Mouse (Mus musculus) midbrain, embryonic 14.5 days (tissue): ENCODE measurements around the gene Isg20. TPM values are rescaled to one million over a fixed set of nuclear protein-coding genes. Genes with fewer than 3 reads are reported as not detected.
A peak's percentile ranks its signal among the peaks of the same experiment; 100 is the strongest.

Experiments
- ATAC-seq: fragments of 200-750 bp; cut with Nextera tagmentation; 2 replicates; pipeline ENCODE4 v1.8.0; 2017; ENCODE audit warnings: moderate number of reproducible peaks, moderate library complexity; ENCODE audit not compliant: low FRiP score, low TSS enrichment
- DNase-seq: peaks from one replicate; pipeline ENCODE4 v3.0.0-alpha.2; 2015
- H3K27ac ChIP-seq: fragments of 300-500 bp; sonication (generic); replicated peaks from 2 replicates; pipeline ENCODE4 v1.5.1; 2014; ENCODE audit warnings: mild to moderate bottlenecking, low read depth, low read length, moderate library complexity
- H3K27me3 ChIP-seq: fragments of 300-500 bp; sonication (generic); 2 replicates; pipeline ENCODE4 v1.6.1; 2014; ENCODE audit warnings: low read length, control low read depth, mixed read lengths; ENCODE audit not compliant: control insufficient read depth, insufficient read depth
- H3K36me3 ChIP-seq: fragments of 300-500 bp; sonication (generic); 2 replicates; pipeline ENCODE4 v1.6.1; 2014; ENCODE audit warnings: low read length, control low read depth; ENCODE audit not compliant: control insufficient read depth, insufficient read depth
- H3K4me1 ChIP-seq: fragments of 300-500 bp; sonication (generic); 2 replicates; pipeline ENCODE4 v1.6.1; 2014; ENCODE audit warnings: mild to moderate bottlenecking, antibody characterized with exemption, low read length, control low read depth; ENCODE audit not compliant: control insufficient read depth, insufficient read depth
- H3K4me2 ChIP-seq: fragments of 300-500 bp; sonication (generic); 2 replicates; pipeline ENCODE4 v1.6.1; 2014; ENCODE audit warnings: mild to moderate bottlenecking, low read length, moderate library complexity
- H3K4me3 ChIP-seq: fragments of 300-500 bp; sonication (generic); replicated peaks from 2 replicates; pipeline ENCODE4 v1.5.1; 2014; ENCODE audit warnings: low read depth, low read length
- H3K9ac ChIP-seq: fragments of 300-500 bp; sonication (generic); replicated peaks from 2 replicates; pipeline ENCODE4 v1.6.1; 2014; ENCODE audit warnings: mild to moderate bottlenecking, low read length, moderate library complexity
- H3K9me3 ChIP-seq: fragments of 300-500 bp; sonication (generic); 2 replicates; pipeline ENCODE4 v1.6.1; 2016; ENCODE audit warnings: low read length, control low read depth, mixed read lengths; ENCODE audit not compliant: control insufficient read depth
- WGBS: fragments of 180-500 bp; shearing (Covaris S2); extraction: QIAGEN DNeasy Blood & Tissue Kit; methylation state at CpG from one replicate; pipeline ENCODE4 v1.1.7; 2014; 5-methylcytosine and 5-hydroxymethylcytosine counted together
- polyA plus RNA-seq: library from polyadenylated mRNA; unstranded; fragments of >200 nt; fragmentation: Nextera tagmentation; extraction: Ambion mirVana; gene quantifications from 2 replicates; pipeline ENCODE4 v1.2.1, GENCODE M21; 2014

Isg20 gene
- polyA plus RNA-seq, 1 experiment from 2014 or later = 2.5 TPM

DNA sequence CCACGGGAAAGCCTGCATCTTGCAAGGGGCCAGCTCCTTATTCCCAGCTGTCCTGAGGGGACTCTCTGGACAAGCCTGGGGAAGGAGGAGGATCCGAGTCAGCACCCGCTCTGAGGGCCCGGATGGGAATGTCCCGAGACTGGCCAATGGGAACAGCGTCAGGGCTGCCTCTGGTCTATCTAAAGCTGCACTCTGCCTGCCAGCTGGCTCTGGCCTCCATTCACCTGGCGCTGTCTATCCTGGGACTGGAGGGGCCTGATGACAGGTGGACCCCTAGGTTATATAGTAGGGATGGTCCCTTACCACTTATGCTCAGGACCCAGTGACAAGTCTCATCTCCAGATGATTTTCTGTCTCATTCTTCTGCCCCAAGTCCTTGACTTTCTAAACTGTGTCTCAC lies 11.6 kb downstream of the Isg20 start:
- H3K4me1 ChIP-seq = no peaks in the 10 kb centered on the region
- no peak overlapping the region; the same call in 1 of the 2 replicates for H3K9ac ChIP-seq
- no peak overlapping the region for H3K4me3 ChIP-seq
- 58% methylated on average over 7 of the region's 7 CpGs for WGBS
- no peaks in the 10 kb centered on the region for H3K9me3 ChIP-seq
- no peak for DNase-seq
- no peak for ATAC-seq
- no peak overlapping the region for H3K4me2 ChIP-seq
- no peak overlapping the region for H3K27ac ChIP-seq
- H3K27me3 ChIP-seq = no peaks in the 10 kb centered on the region
- no peaks in the 10 kb centered on the region for H3K36me3 ChIP-seq

DNA sequence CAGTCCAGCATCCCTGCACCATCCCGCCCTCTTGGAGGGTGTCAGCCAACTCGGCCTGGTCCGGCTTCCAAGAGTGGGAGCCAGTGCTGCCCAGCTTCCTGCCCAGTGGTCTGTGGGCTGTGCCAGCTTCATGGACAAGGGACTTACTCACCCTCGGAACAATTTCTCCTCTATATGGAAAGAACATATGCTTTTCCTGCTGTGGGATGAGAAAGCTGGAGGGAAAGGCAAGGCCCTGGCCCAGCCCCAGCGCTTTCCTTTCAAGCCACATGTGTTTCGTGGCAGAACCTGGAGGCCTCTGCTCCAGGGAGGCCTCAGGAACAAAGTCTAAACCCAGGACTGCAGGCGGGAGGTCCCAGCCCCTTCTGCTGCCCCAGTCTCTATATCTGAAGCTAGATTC lies 12.5 kb downstream of the Isg20 start:
- WGBS = 83% methylated on average over 7 of the region's 7 CpGs
- no peak overlapping the region for H3K4me2 ChIP-seq

DNA sequence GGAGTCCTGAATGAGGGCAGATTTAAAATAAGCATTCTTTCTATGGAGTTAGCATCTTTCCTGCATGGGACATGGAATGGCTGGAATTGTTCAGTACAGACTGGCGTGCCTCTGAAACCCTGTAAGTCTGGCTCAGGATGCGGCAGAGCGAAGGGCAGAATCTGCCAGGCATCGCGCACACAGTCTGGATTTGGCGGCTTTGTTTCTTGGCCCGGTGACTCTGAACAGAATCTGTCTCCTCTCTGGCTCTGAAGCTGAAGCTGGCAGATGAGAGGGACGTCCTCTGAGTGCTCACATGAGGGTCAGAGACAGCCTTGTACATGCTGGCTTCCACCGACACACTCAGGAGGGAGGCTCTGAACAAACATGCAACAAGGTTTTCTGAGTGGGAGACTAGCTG lies 12.9 kb downstream of the Isg20 start:
- Histone ChIP-seq H3K4me3 (no peak overlapping the region), H3K4me2 (no peak overlapping the region), H3K9ac (no peak overlapping the region), H3K4me1 (no peaks in the 10 kb centered on the region), H3K27ac (no peak overlapping the region), H3K27me3 (no peaks in the 10 kb centered on the region), H3K9me3 (no peaks in the 10 kb centered on the region), H3K36me3 (no peaks in the 10 kb centered on the region)
- 83% methylated on average over 9 of the region's 9 CpGs for WGBS
- no peak for DNase-seq
- ATAC-seq = no peak

More for the DNA sequence above, 12.5 kb downstream of the Isg20 start:
- DNase-seq (no peak), ATAC-seq (no peak)
- H3K9ac ChIP-seq = no peak overlapping the region
- H3K36me3 ChIP-seq = no peaks in the 10 kb centered on the region
- H3K27ac ChIP-seq = no peak overlapping the region
- no peak overlapping the region for H3K4me3 ChIP-seq
- H3K27me3 ChIP-seq = no peaks in the 10 kb centered on the region
- no peaks in the 10 kb centered on the region for H3K9me3 ChIP-seq
- H3K4me1 ChIP-seq = no peaks in the 10 kb centered on the region

DNA sequence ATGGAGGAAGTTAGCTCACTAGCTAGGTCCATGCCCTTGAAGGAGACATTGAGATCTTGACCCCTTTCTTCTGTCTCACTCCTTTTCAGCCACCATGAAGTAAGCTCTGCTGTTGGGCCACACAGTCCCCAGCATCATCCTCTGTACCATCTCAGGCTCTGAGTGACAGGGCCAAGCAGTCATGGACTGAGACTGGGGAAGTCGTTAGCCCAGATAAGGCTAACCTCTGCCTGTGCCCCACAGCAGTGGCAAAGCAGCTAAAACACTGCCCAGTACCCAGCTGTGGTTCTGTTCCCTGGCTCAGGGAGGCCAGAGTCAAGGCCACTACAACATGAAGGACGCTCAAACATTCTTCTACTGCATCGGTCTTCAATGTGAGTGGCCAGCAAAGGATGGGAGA lies 14.0 kb downstream of the Isg20 start:
- Histone ChIP-seq H3K36me3 (no peaks in the 10 kb centered on the region), H3K27me3 (no peaks in the 10 kb centered on the region), H3K9ac (no peak overlapping the region), H3K4me3 (no peak overlapping the region), H3K9me3 (no peaks in the 10 kb centered on the region), H3K27ac (no peak overlapping the region), H3K4me2 (no peak overlapping the region), H3K4me1 (no peaks in the 10 kb centered on the region)
- ATAC-seq (no peak), DNase-seq (no peak)
- 82% methylated on average over 3 of the region's 3 CpGs for WGBS

DNA sequence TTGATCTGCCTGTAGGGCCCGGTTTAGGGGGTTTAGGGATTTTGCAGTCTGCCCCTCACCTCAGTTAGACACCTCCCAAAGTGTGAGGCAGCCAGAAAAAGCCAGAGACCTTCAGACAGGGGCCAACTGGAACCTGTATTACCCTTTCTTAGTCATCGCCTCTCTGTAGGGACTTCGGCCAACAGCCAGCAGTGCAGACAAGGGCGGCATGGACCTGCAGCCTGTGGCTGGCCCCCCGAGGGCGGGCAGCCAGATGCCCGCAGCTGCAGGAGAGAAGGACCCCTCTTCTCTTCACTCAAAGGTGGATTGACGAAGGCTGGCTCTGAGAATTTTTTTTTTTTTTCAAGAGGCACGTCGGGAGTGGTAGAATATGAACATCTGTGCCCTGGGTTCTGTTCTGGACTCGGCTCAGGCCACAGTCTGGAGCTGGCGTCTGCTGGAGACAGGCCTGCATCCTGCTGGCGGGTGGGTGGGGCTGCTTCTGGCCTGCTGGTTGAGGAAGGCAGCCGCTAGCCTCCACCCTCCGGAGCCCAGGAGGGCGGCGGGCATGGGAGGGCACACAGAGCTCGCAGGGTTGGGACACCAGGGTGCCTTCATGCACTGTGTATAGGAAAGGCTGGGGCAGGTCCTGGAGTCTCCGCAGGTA lies 25.9 kb downstream of the Isg20 start:
- ATAC-seq (no peak), DNase-seq (no peak)
- no peaks in the 10 kb centered on the region for H3K27me3 ChIP-seq
- H3K4me1 ChIP-seq = no peaks in the 10 kb centered on the region
- WGBS = 61% methylated on average over 19 of the region's 19 CpGs
- H3K4me2 ChIP-seq = no peak overlapping the region
- no peaks in the 10 kb centered on the region for H3K9me3 ChIP-seq
- no peak overlapping the region for H3K9ac ChIP-seq
- no peaks in the 10 kb centered on the region for H3K36me3 ChIP-seq
- H3K4me3 ChIP-seq = no peak overlapping the region
- H3K27ac ChIP-seq = no peak overlapping the region

DNA sequence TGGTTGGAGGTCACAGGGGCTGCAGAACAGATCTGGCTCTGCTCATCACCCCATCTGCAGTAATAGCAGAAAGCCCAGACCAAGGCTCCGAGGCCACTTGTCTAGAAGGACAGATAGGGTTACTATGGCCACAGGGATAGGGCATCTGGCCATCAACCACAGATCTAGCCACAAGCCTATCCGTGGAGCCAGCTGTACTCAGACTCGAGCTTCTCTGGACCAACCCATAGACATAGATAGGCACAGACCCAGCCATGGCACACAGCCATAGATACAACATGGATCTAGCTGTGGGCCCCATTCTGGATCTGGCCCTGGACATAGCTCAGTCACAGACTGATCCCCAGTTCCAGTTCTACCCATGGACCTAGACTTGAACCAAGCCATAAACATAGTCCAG lies 27.7 kb downstream of the Isg20 start:
- Histone ChIP-seq H3K36me3 (no peaks in the 10 kb centered on the region), H3K4me1 (no peaks in the 10 kb centered on the region), H3K9me3 (no peaks in the 10 kb centered on the region), H3K27me3 (no peaks in the 10 kb centered on the region), H3K27ac (no peak overlapping the region), H3K9ac (no peak overlapping the region), H3K4me3 (no peak overlapping the region), H3K4me2 (no peak overlapping the region)
- ATAC-seq = no peak
- DNase-seq = no peak
- 94% methylated on average over 3 of the region's 3 CpGs for WGBS

DNA sequence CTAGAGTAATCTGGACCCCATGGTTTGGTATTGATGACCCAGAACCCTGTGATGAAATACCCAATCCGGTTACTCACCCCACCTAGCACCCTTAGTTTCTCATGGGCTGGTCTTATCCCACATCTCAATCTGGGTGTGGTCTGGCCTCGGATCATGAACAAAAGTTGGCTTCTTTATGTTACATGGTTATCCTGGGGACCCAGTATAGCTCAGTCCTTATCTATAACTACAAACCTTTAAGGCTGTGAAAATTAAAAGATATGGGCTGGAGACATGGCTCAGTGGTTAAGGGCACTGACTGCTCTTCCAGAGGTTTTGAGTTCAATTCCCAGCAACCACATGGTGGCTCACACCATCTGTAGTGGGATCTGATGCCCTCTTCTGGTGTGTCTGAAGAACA lies 29.3 kb downstream of the Isg20 start:
- H3K27ac ChIP-seq = no peak overlapping the region
- no peaks in the 10 kb centered on the region for H3K9me3 ChIP-seq
- no peak for DNase-seq
- no peak overlapping the region for H3K4me3 ChIP-seq
- H3K4me1 ChIP-seq = no peaks in the 10 kb centered on the region
- H3K9ac ChIP-seq = no peak overlapping the region
- no peaks in the 10 kb centered on the region for H3K36me3 ChIP-seq
- no peak for ATAC-seq
- H3K27me3 ChIP-seq = no peaks in the 10 kb centered on the region
- H3K4me2 ChIP-seq = no peak overlapping the region
- 96% methylated on average over 2 of the region's 2 CpGs for WGBS

DNA sequence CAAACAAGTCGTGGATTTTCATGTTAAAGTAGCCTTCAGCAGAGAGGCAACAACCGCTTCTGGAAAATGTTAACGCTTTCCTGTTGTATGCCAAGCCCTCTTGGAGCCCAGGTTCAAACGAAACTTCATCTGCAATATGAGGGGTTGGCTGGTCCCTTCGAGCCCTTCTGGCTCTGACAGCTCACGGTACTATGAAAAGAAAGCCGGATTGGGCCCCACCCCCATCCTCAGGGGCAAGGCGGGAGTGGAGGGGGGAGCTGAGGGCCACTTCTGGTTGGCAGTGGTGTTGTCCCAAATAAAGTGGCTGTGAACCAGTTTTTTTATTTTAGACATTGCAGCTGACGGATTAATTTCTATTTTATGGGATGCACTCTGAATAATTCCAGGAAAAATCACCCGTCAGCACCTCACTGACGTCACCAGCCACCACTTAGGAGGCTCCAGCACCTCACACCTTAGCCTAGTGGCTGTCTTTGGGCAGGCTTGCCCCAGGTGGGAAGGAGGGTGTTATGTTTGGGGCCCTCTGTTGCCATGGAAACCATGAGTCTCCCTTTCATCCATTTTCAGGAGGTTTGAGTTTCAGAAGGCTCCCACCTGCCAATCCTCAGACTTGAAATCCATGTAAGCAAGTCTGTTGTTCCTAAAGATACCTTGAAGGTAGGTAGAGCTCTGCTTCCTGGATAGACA lies 40.8 kb downstream of the Isg20 start:
- no peaks in the 10 kb centered on the region for H3K27me3 ChIP-seq
- H3K9ac ChIP-seq = no peak overlapping the region
- WGBS = 32% methylated on average over 11 of the region's 11 CpGs
- no peak overlapping the region for H3K27ac ChIP-seq
- H3K4me3 ChIP-seq = no peak overlapping the region
- ATAC-seq (no peak), DNase-seq (peak; percentile 42)
- H3K9me3 ChIP-seq = no peaks in the 10 kb centered on the region
- H3K36me3 ChIP-seq = no peaks in the 10 kb centered on the region
- H3K4me1 ChIP-seq = no peaks in the 10 kb centered on the region
- 0 out of 2 replicates have a peak overlapping the region, but pooled peaks have one; percentile 1 for H3K4me2 ChIP-seq

DNA sequence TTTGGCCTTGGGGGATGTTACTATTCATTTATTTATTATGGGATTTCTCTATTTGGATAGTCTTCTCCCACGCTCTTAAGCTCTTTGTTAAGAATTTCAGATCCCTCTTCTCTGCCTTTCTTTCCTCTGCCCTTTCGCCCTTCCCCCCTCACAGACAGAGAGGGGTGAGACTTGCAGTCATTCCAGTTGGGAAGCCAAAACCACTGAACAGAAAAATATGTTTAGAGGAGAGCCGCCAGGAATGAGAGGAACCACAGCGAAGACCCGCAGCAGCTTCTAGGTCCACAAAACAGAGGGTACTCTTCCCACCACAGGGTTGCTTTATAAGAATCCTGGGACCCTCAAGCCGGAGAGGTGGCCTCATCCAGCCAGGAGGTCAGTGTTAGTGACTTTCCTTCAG lies 41.4 kb downstream of the Isg20 start:
- ATAC-seq (no peak), DNase-seq (no peak)
- H3K4me1 ChIP-seq = no peaks in the 10 kb centered on the region
- no peaks in the 10 kb centered on the region for H3K27me3 ChIP-seq
- no peaks in the 10 kb centered on the region for H3K36me3 ChIP-seq
- no peak overlapping the region for H3K4me3 ChIP-seq
- H3K9ac ChIP-seq = no peak overlapping the region
- H3K4me2 ChIP-seq = no peak overlapping the region
- no peaks in the 10 kb centered on the region for H3K9me3 ChIP-seq
- WGBS = 82% methylated on average over 6 of the region's 6 CpGs
- H3K27ac ChIP-seq = no peak overlapping the region
